Mouse (Mus musculus): ENCODE results near the gene Ppdpf. TPM values are rescaled to one million over a fixed set of nuclear protein-coding genes. Genes with fewer than 3 reads are reported as not detected.
A peak's percentile ranks its signal among the peaks of the same experiment; 100 is the strongest.

Gene Ppdpf
- 116 and 147 TPM in 2 replicates for polyA plus RNA-seq (2012; rRNA removed)

- peak; percentile 77 for DNase-seq (ENCODE audit: low spot score)
Measured at GRCm38 (mm10) chr2:181187121-181188000, at the start of gene Ppdpf. Gene Ppdpf (plus strand): TSS chr2:181187247.

- no peak for DNase-seq (ENCODE audit: low spot score)
Measured at GRCm38 (mm10) chr2:181139641-181140193, 47.3 kb upstream of the Ppdpf start.

GRCm38 (mm10) chr2:181142703-181143135 lies 44.3 kb upstream of the Ppdpf start:
- DNase-seq (ENCODE audit: low spot score), result no peak

- DNase-seq (ENCODE audit: low spot score), result no peak
Measured at GRCm38 (mm10) chr2:181143509-181144276, 43.4 kb upstream of the Ppdpf start.

- DNase-seq (ENCODE audit: low spot score), result no peak
Measured at GRCm38 (mm10) chr2:181144675-181145074, 42.4 kb upstream of the Ppdpf start.

- no peak for DNase-seq (ENCODE audit: low spot score)
Measured at GRCm38 (mm10) chr2:181146976-181147545, 40.0 kb upstream of the Ppdpf start.

GRCm38 (mm10) chr2:181147546-181148317 lies 39.3 kb upstream of the Ppdpf start:
- DNase-seq (ENCODE audit: low spot score), result no peak

- DNase-seq (ENCODE audit: low spot score), result no peak
Measured at GRCm38 (mm10) chr2:181148318-181148955, 38.6 kb upstream of the Ppdpf start.

GRCm38 (mm10) chr2:181150281-181150680 lies 36.8 kb upstream of the Ppdpf start:
- no peak for DNase-seq (ENCODE audit: low spot score)

- no peak for DNase-seq (ENCODE audit: low spot score)
Measured at GRCm38 (mm10) chr2:181152701-181153100, 34.3 kb upstream of the Ppdpf start.

GRCm38 (mm10) chr2:181153131-181153530 lies 33.9 kb upstream of the Ppdpf start:
- no peak for DNase-seq (ENCODE audit: low spot score)

- DNase-seq (ENCODE audit: low spot score), result no peak
Measured at GRCm38 (mm10) chr2:181153837-181154236, 33.2 kb upstream of the Ppdpf start.

GRCm38 (mm10) chr2:181154361-181154760 lies 32.7 kb upstream of the Ppdpf start:
- no peak for DNase-seq (ENCODE audit: low spot score)

- DNase-seq (ENCODE audit: low spot score), result no peak
Measured at GRCm38 (mm10) chr2:181154831-181155415, 32.1 kb upstream of the Ppdpf start.

- DNase-seq (ENCODE audit: low spot score), result no peak
Measured at GRCm38 (mm10) chr2:181155801-181156200, 31.2 kb upstream of the Ppdpf start.

GRCm38 (mm10) chr2:181156248-181157121 lies 30.6 kb upstream of the Ppdpf start, which contains the start of gene Eef1a2:
Gene Eef1a2 (minus strand): TSS chr2:181157014.
- no peak for DNase-seq (ENCODE audit: low spot score)

- no peak for DNase-seq (ENCODE audit: low spot score)
Measured at GRCm38 (mm10) chr2:181157180-181157579, 29.9 kb upstream of the Ppdpf start.

GRCm38 (mm10) chr2:181157716-181158302 lies 29.2 kb upstream of the Ppdpf start:
- DNase-seq (ENCODE audit: low spot score), result no peak

GRCm38 (mm10) chr2:181158471-181158870 lies 28.6 kb upstream of the Ppdpf start:
- no peak for DNase-seq (ENCODE audit: low spot score)
